In the genomic region with DNA sequence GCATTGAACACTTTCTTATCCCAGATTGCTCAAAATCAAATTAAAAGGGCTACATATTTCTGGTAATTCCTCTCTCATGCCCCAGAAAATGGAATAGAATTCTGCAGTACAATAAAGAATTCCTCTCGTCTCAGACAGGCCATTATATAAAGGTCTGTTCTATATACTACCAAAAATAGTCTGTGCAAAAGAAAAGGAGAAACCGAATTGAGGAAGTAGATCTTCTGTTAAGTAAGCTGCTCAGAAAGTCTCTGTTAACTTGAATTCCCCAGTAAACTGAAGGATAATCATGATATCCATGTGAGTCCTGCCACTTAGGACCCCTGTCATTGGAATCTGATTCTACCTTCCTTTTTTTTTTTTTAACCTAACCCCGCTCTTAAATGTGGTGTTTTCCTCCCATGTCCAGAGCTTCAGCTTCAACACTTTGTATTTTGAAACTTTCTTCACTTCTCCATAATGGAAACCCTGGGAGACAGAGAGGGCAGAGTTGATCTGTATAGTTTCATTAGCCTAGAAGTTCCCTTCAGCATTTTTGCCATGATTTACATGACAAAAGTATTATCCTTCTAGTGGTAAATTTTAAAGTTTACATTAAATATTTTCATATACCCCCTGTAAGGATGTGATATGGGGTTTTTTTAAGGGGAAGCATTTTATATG, we compare ENCODE assay signal across 16 mouse cellular contexts.
DNase-seq lines count a peak whose midpoint lies in the region; ATAC-seq lines count a peak whose summit lies in the region.
"Had no signal": no experiment of that assay in that cellular context is flagged by ENCODE, and none has a peak within 500 bp of the region (broad histone marks: within the 10 kb centered on the region; RNA-seq: fewer than 3 reads in every experiment).

No protein-coding gene starts in this region.

- no peak for DNase-seq in frontal cortex, postnatal 10 days (ENCODE audit: low spot score in 2 of 2)
- no peak for DNase-seq in spleen, postnatal 4 days (ENCODE audit: low spot score in 2 of 2)
- DNase-seq: adrenal gland, adult 2 months; adrenal gland, postnatal 10 days; adrenal gland, postnatal 25 days; cerebellum, adult 18-20 months; cerebellum, adult 8-10 months; cerebellum, adult 9-11 months; cerebellum, postnatal 14 days; cerebellum, postnatal 36 days; forebrain, postnatal 0 days had no signal

- peak; percentile 79 for ATAC-seq in frontal cortex, adult (ENCODE audit: low TSS enrichment)
- ATAC-seq in granulocyte monocyte progenitor cell, adult 5-6 weeks (replicated peaks; ENCODE audit: poor library complexity, severe bottlenecking): peak; percentile 35; the same call in 1 of the 2 replicates
- peak; percentile 64 for ATAC-seq in megakaryocyte progenitor cell, adult 5-6 weeks (replicated peaks; ENCODE audit: poor library complexity)
- ATAC-seq in inflammation-experienced regulatory T-cells, adult 6 months: no peak
- ATAC-seq: forebrain, embryonic 15.5 days had no signal
